21 mouse cellular contexts compared by ENCODE assay signal in genomic region chr3:150151152-150151822, GRCm38 (mm10).
DNase-seq lines count a peak whose midpoint lies in the region; ATAC-seq and TF ChIP-seq lines count a peak whose summit lies in the region.
"Had no signal": no experiment of that assay in that cellular context is flagged by ENCODE, and none has a peak within 500 bp of the region (broad histone marks: within the 10 kb centered on the region; RNA-seq: fewer than 3 reads in every experiment).

No protein-coding gene starts in this region.

- no peak overlapping the region for H3K4me2 ChIP-seq in lung, embryonic 14.5 days
- no peak overlapping the region for H3K4me2 ChIP-seq in kidney, embryonic 15.5 days
- H3K4me2 ChIP-seq: hindbrain, embryonic 14.5 days had no signal

- H3K27ac ChIP-seq in lung, embryonic 14.5 days (ENCODE audit: low read depth) = no peak overlapping the region
- peak overlapping the region; percentile 79; the same call in 1 of the 2 replicates for H3K27ac ChIP-seq in kidney, embryonic 15.5 days
- H3K27ac ChIP-seq: hindbrain, embryonic 14.5 days; liver, embryonic 14.5 days; midbrain, embryonic 10.5 days had no signal

- H3K36me3 ChIP-seq in lung, embryonic 14.5 days (ENCODE audit: insufficient read depth) = no peaks in the 10 kb centered on the region
- no peaks in the 10 kb centered on the region for H3K36me3 ChIP-seq in kidney, embryonic 15.5 days
- H3K36me3 ChIP-seq: midbrain, embryonic 10.5 days had no signal

- no peak overlapping the region for H3K9ac ChIP-seq in lung, embryonic 14.5 days
- H3K9ac ChIP-seq in kidney, embryonic 15.5 days = no peak overlapping the region
- H3K9ac ChIP-seq: forebrain, postnatal 0 days; hindbrain, embryonic 14.5 days; liver, embryonic 14.5 days had no signal

- 33% methylated on average over 7 of the region's 7 CpGs for WGBS in lung, embryonic 14.5 days
- 52% methylated on average over 7 of the region's 7 CpGs for WGBS in lung, adult 2 months
- 45% methylated on average over 7 of the region's 7 CpGs for WGBS in kidney, embryonic 15.5 days

- no peaks in the 10 kb centered on the region for H3K27me3 ChIP-seq in lung, embryonic 14.5 days (ENCODE audit: insufficient read depth, low read length)
- no peaks in the 10 kb centered on the region for H3K27me3 ChIP-seq in kidney, embryonic 15.5 days

- no peak overlapping the region for H3K4me3 ChIP-seq in lung, embryonic 14.5 days (ENCODE audit: low read depth, low read length)
- no peak overlapping the region for H3K4me3 ChIP-seq in lung, adult 2 months (replicated peaks; ENCODE audit: extremely low read depth, low read depth, low read length)
- H3K4me3 ChIP-seq in kidney, embryonic 15.5 days (replicated peaks) = no peak overlapping the region
- H3K4me3 ChIP-seq: midbrain, embryonic 10.5 days had no signal

- no peaks in the 10 kb centered on the region for H3K9me3 ChIP-seq in lung, embryonic 14.5 days (ENCODE audit: low read depth, low read length)
- no peaks in the 10 kb centered on the region for H3K9me3 ChIP-seq in kidney, embryonic 15.5 days (replicated peaks)
- H3K9me3 ChIP-seq: midbrain, embryonic 10.5 days had no signal

- ATAC-seq in lung, embryonic 14.5 days (ENCODE audit: insufficient read depth) = peak; percentile 86
- ATAC-seq in kidney, embryonic 15.5 days (replicated peaks; ENCODE audit: low FRiP score) = peak; percentile 93
- ATAC-seq: CD4-positive, CD25-positive, alpha-beta regulatory T cell, adult 4 months; forebrain, postnatal 0 days; inflammation-experienced regulatory T-cells, adult 6 months had no signal

- H3K4me1 ChIP-seq in lung, embryonic 14.5 days (ENCODE audit: insufficient read depth) = no peaks in the 10 kb centered on the region
- no peaks in the 10 kb centered on the region for H3K4me1 ChIP-seq in lung, adult 2 months (ENCODE audit: control insufficient read depth, insufficient read depth, low read length)
- H3K4me1 ChIP-seq in kidney, embryonic 15.5 days = 0 out of 2 replicates have a peak, but pooled peaks cover 3% of the 10 kb centered on the region
- H3K4me1 ChIP-seq: midbrain, embryonic 10.5 days had no signal

- DNase-seq in lung, embryonic 14.5 days = peak; percentile 85
- no peak for DNase-seq in lung, adult 2 months
- peak; percentile 13 for DNase-seq in kidney, adult 18-20 months
- peak; percentile 33 to 60 for DNase-seq in kidney, postnatal 36 days
- no peak for DNase-seq in embryo, embryonic 9.5 days (ENCODE audit: extremely low spot score)
- no peak for DNase-seq in thymus, postnatal 25 days
- DNase-seq in right cerebral cortex, postnatal 4 days = no peak
- DNase-seq: cerebellum, adult 11 months; cerebellum, postnatal 10 days; forebrain, postnatal 0 days; gastrocnemius, postnatal 14 days; heart, adult 11 months; heart, postnatal 36 days; thymus, adult 18-20 months; thymus, postnatal 4 days had no signal

- TF ChIP-seq CTCF in lung, embryonic 14.5 days (IDR thresholded peaks at IDR 0.05; ENCODE audit: low read depth) = no peak
- no peak for TF ChIP-seq CTCF in lung, adult 2 months (IDR thresholded peaks at IDR 0.05; ENCODE audit: insufficient read depth, low read length)

- TF ChIP-seq POLR2A in lung, adult 2 months (IDR thresholded peaks at IDR 0.05; ENCODE audit: borderline replicate concordance, extremely low read depth, low read depth, low read length) = no peak

Comparison
In these comparisons a context has a peak if more than half of its experiments do, and no peak if none do; other contexts are left out.
1. DNase-seq: peak in lung, embryonic 14.5 days (single experiment), kidney, adult 18-20 months (single experiment) and kidney, postnatal 36 days (2 of 2); none in lung, adult 2 months (single experiment), embryo, embryonic 9.5 days (single experiment), thymus, postnatal 25 days (single experiment) and right cerebral cortex, postnatal 4 days (single experiment).